Mouse (Mus musculus) right cerebral cortex, postnatal 14 days (tissue): ENCODE data around the gene Cenpn.

Source experiments
- DNase-seq: peaks from one replicate; pipeline ENCODE4 v3.0.0; 2022

Cenpn gene

DNA sequence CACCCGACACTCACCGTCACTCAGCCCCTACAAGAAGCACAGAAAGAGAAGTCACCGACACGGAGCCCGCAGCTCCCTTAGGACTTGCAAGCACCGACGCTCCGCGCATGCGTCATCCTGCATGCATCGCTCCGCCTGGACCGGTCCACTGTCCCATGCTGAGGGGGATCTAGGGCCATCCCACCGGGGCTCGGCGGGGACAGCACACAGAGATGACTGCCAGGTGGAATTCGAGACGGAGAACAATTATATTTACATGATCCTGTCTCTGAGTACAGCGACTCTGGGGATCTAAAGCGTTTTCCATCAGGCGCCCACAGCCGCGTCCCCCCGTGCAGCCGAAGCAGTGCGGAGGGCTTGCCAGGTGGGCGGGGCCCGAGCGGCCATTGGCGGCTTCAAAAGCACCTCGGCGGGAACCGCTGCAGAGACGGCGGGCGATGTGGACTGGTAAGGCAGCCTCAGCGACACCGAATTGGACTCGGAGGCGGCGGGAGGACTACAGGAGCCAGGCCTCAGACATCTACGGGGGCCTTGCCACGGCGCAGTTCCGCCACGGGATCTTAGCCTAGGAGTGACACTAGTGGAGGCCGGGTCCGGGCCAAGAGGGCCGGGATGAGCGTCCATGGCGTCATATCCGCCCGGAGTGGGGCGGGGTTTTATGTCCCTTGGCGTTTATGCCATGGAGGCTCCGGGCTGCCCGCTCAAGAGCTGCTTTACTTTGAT lies at the start of gene Cenpn, which contains the start of gene Cmc2:
Cenpn (plus strand) TSS at position 394 of the 723 bp plus-strand sequence.
Cmc2 (minus strand) TSS at position 119 of the 723 bp plus-strand sequence.
- DNase-seq, result peak; percentile 93

GRCm38 (mm10) chr8:116872761-116873342 lies 48.7 kb upstream of the Cenpn start:
- no peak for DNase-seq

GRCm38 (mm10) chr8:116873586-116873985 lies 47.9 kb upstream of the Cenpn start:
- DNase-seq, result no peak

DNA sequence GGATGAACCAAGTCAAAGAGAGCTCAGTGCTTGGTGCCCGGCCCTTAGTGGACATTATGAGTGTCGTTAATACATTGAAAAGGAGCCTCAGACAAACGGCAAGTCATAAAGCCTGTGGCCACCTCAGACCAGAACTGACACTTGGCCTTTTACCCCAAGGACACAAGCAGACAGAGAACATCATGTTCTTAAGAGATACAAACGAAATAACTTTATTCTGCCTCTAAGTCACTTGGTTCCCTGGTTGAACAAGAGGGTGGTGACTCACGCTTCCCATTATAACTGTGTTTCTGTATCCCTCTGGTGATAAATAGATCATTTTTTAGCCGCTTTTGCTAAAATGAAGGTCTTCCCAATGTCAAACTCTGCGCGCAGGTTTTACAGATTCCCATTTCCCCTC lies 47.5 kb upstream of the Cenpn start:
- no peak for DNase-seq

DNA sequence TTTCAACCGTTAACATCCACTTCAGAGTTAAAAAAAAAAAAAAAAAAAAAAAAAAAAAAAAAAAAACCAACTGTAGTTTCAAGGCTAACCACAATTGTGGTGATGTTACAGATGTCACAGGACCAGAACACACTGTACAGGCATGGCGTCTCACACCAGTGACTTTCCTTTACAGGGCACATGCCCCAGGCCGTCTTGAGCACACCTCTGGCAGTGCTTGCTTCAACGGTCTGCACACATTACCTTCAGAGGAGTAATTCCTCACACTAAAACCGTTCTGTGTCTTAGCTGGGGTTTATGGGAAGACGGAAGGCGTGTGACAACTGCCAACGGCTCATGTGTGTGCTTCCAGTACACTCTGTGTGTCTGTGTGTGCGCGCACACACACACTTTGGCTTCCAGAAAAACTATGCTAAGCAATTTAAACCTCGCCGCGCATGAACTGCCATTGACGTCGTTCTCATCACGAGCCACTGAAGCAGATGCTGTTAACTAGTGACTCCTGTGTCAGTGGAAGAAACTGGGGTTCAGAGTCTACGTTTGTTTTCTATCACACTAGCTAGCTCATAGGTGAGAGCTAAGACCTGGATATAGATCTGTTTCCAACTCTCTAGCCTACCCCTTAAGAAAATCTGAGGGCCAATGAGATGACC lies 45.6 kb upstream of the Cenpn start:
- no peak for DNase-seq

DNA sequence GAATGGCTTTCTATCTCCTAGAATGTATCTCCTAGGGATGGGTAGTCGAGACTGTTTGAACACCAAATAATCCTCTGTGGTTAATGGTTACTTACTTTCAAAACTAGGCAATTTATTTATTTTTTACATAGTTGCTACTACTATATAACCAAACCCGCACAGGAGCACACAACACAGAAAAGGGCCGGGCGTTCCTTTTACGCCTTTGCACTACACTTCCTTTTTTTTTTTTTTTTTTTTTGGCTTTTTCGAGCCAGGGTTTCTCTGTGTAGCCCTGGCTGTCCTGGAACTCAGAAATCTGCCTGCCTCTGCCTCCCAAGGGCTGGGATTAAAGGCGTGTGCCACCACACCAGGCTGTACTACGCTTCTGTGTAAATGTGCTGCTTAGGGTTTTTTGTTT lies 40.1 kb upstream of the Cenpn start:
- no peak for DNase-seq

- DNase-seq, result no peak
These were observed 33.7 kb upstream of the Cenpn start for GRCm38 (mm10) chr8:116887813-116888212.

DNA sequence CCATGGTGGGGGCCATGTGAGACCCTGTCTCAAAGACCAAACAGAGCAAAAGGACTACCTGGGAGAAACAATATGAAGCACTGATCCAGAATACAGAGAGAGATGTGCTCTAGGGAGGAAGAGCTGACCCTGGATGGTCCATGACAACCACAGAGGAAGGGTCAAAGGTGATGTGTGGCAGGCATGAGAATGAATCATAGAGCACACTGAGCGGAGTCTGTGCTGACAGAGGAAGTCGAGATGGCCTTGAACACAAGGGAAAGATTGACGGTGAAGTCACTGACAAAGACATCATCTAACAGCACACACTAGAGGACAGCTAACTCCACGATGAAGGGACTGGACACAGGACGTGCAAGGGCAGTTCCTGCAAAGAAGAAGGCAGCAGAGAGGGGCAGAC lies 30.1 kb upstream of the Cenpn start:
- DNase-seq, result no peak

DNA sequence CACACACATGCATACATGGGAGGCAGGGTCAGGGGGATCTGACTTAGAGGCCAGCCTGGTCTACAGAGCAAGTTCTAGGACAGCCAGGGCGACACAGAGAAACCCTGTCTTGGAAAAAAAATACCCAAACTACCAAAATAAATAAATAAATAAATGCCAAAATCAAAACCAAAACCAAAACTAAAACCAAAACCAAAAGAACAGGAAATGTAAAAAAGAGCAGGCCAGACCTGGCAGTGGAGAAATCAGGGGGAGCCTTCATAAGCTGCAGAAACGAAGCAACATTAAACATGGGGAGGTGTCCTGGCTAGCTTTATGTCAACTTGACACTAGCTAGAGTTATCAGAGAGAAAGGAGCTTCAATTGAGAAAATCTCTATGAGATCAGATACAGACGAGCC lies 29.4 kb upstream of the Cenpn start:
- DNase-seq, result no peak

- no peak for DNase-seq
These were observed 28.9 kb upstream of the Cenpn start for GRCm38 (mm10) chr8:116892636-116893035.

- no peak for DNase-seq
These were observed 27.6 kb upstream of the Cenpn start for GRCm38 (mm10) chr8:116893938-116894337.

DNA sequence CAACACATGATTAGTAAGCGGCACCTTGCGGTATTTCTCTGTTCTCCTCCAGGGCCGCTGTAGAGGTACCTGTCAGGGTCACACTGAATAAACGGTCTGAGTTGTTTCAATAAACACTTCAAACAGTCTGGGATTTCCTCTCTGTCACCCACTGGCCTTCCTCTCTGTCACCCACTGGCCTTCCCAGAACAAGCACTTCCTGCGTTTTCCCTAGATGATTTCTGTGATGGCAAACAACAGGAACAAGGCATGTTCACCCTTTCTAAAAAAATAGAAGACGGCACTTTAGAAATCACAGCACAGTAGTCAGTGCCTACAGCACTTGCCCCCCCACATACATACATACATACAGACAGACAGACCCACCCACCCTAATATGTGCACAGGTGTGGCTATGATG lies 26.0 kb upstream of the Cenpn start:
- DNase-seq, result no peak

GRCm38 (mm10) chr8:116904736-116905135 lies 16.8 kb upstream of the Cenpn start:
- DNase-seq, result no peak

- no peak for DNase-seq
These were observed 16.3 kb upstream of the Cenpn start for GRCm38 (mm10) chr8:116905252-116905651.

GRCm38 (mm10) chr8:116905836-116906235 lies 15.7 kb upstream of the Cenpn start:
- no peak for DNase-seq

- no peak for DNase-seq
These were observed 559 bp upstream of the Cenpn start for GRCm38 (mm10) chr8:116921005-116921336.

DNA sequence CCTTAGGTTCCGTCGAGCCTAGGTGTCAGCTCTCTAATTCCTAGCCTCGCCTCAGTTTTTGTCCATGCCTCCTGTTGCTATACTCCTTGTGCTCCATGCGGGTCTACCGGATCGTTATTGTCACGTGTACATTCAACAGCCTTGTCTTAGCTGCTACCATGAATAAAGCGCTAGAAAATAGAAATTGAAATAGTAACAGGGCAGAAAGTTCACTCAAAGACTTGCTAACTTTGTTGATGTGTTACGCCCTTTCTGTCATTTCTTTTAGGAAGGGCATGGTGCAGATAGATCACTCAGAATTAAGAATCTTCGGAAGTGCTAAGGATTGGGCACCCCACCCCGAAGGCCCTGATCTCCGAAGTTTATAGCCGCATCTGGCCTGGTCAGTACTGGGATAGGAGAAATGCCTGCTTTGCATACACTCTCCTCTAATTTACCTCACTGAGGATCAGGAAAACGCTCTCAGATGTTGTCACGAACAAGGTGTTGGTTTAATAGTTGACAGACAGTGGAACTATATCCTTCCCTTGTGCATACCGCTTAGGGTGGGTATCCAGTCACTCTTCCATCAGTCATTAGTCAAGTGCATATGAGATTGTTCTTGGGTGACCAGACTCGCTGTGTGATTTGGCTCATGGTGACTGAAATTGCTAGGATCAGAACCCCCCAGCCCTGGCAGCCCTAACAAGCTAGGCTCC lies 679 bp downstream of the Cenpn start:
- DNase-seq, result no peak

GRCm38 (mm10) chr8:116923526-116923925 lies 2.0 kb downstream of the Cenpn start:
- DNase-seq, result no peak

DNA sequence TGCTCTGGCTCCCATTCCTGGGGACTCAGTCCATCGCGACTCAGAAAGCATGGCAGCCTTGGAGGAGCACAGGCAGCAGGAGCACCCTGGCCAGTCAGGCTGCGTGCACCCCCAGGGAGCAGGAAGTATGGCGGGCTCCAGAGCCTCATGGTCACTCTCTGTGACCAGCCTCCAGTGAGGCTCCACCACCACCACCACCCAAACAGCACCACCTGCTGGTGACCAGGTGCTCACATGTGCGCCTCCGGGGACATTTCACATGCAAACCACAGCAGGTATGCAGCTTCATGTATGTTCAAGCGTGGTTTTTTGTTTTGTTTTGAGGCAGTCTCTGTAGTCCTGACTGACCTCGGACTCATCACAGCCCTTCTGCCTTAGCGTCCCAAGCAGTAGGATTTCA lies 6.3 kb downstream of the Cenpn start:
- no peak for DNase-seq

GRCm38 (mm10) chr8:116928588-116928987 lies 7.1 kb downstream of the Cenpn start:
- no peak for DNase-seq

- DNase-seq, result no peak
These were observed 13.4 kb downstream of the Cenpn start for GRCm38 (mm10) chr8:116934976-116935375.

DNA sequence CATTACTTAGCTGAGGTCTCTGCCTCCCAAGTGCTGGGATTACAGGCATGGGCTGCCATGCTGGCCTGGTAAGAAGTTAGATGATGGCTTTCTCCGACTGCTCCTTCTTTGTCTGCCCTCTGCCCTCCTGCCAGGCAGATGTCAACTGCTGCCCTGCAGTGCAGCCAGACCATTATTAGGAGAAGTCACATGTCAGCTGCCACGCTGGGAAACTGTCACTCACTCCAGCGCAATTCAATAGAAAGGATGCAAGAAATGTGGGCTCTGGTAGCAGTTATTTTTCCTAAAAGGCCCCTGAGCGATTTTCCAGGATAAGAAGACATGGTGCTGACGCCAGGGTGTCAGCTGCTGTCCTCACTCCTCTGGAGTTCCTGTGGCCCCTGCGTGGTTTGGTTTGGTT lies 14.0 kb downstream of the Cenpn start:
- DNase-seq, result no peak

- DNase-seq, result no peak
These were observed 20.9 kb downstream of the Cenpn start for GRCm38 (mm10) chr8:116942284-116943058.
